Mouse (Mus musculus): Measurements from ENCODE around the gene Gm3526.
"Not testable (repeated sequence)": the region's sequence is repeated elsewhere in the genome, so short reads cannot be mapped to it uniquely, and the experiment has no call there.

The Gm3526 gene

GRCm38 (mm10) chr14:5260480-5260879 lies at the start of gene Gm3526:
TSS of gene Gm3526 (minus strand) at chr14:5260580.
- not testable (repeated sequence) for DNase-seq
